Mouse (Mus musculus) embryo, embryonic 10 days (tissue): ENCODE measurements around the gene Mul1.
"Not testable (repeated sequence)": the region's sequence is repeated elsewhere in the genome, so short reads cannot be mapped to it uniquely, and the experiment has no call there.

Source experiments
- DNase-seq: peaks from one replicate; pipeline ENCODE4 v3.0.0-alpha.2; 2015; ENCODE audit warnings: low spot score

The Mul1 gene

GRCm38 (mm10) chr4:138434347-138435316, at the start of gene Mul1:
TSS of gene Mul1 (plus strand) at chr4:138434671.
- peak; percentile 98 for DNase-seq

GRCm38 (mm10) chr4:138393703-138394102, 40.8 kb upstream of the Mul1 start:
- no peak for DNase-seq

GRCm38 (mm10) chr4:138395087-138395970, 39.1 kb upstream of the Mul1 start:
- DNase-seq: peak; percentile 35

- DNase-seq: peak; percentile 60
These were observed 38.4 kb upstream of the Mul1 start, which contains the start of gene Fam43b for GRCm38 (mm10) chr4:138395971-138396645. TSS of gene Fam43b (minus strand) at chr4:138396528.

- DNase-seq: no peak
These were observed 37.8 kb upstream of the Mul1 start for GRCm38 (mm10) chr4:138396711-138397110.

GRCm38 (mm10) chr4:138404806-138405205, 29.7 kb upstream of the Mul1 start:
- DNase-seq: peak; percentile 36

GRCm38 (mm10) chr4:138407479-138408194, 26.8 kb upstream of the Mul1 start:
- DNase-seq: no peak

GRCm38 (mm10) chr4:138411011-138411410, 23.5 kb upstream of the Mul1 start:
- DNase-seq: peak; percentile 10

- no peak for DNase-seq
These were observed 22.9 kb upstream of the Mul1 start for GRCm38 (mm10) chr4:138411504-138412121.

GRCm38 (mm10) chr4:138414725-138415124, 19.7 kb upstream of the Mul1 start:
- peak; percentile 21 for DNase-seq

- DNase-seq: no peak
These were observed 18.5 kb upstream of the Mul1 start for GRCm38 (mm10) chr4:138415991-138416390.

GRCm38 (mm10) chr4:138416414-138416813, 18.1 kb upstream of the Mul1 start:
- no peak for DNase-seq

GRCm38 (mm10) chr4:138417882-138418281, 16.6 kb upstream of the Mul1 start:
- DNase-seq: no peak

- DNase-seq: no peak
These were observed 16.0 kb upstream of the Mul1 start for GRCm38 (mm10) chr4:138418340-138418957.

GRCm38 (mm10) chr4:138425028-138425427, 9.4 kb upstream of the Mul1 start:
- DNase-seq: no peak

- not testable (repeated sequence) for DNase-seq
These were observed 8.9 kb upstream of the Mul1 start for GRCm38 (mm10) chr4:138425604-138426003.

GRCm38 (mm10) chr4:138426778-138427705, 7.4 kb upstream of the Mul1 start:
- DNase-seq: peak; percentile 87

- peak; percentile 63 for DNase-seq
These were observed 4.7 kb upstream of the Mul1 start for GRCm38 (mm10) chr4:138429778-138430177.

- DNase-seq: no peak
These were observed 3.1 kb upstream of the Mul1 start for GRCm38 (mm10) chr4:138431340-138431739.
